Mouse (Mus musculus): Measurements from ENCODE around the gene Herc2.

- TF ChIP-seq CTCF (IDR thresholded peaks at IDR 0.05; ENCODE audit: control insufficient read depth, insufficient read depth, low read length) (no peak), POLR2A (IDR thresholded peaks at IDR 0.05; ENCODE audit: borderline replicate concordance, control insufficient read depth, low read depth, low read length) (no peak)
These were observed 30.7 kb upstream of the Herc2 start for GRCm38 (mm10) chr7:56018972-56019929.

Measured in bone marrow, adult 2 months (tissue).